Mouse (Mus musculus) thymus, adult 2 months (tissue): ENCODE measurements at regions not wholly inside any gene's neighbourhood (a gene's known extent, or its start where the extent isn't known, plus 50 kb on each side); places are given as distances from the start of the nearest gene placed in this dataset.

Experiments used
- CTCF ChIP-seq: fragments of 200-500 bp; IDR thresholded peaks from 2 replicates; pipeline ENCODE4 v1.5.1; 2012; ENCODE audit warnings: mild to moderate bottlenecking, control low read depth, low read length, moderate library complexity, borderline replicate concordance; ENCODE audit not compliant: control insufficient read depth, poor library complexity, insufficient read depth; ENCODE audit errors: extremely low read depth
- POLR2A ChIP-seq: fragments of 200-500 bp; IDR thresholded peaks from 2 replicates; pipeline ENCODE4 v1.6.1; 2012; ENCODE audit warnings: mild to moderate bottlenecking, low read length, control low read depth, moderate library complexity; ENCODE audit not compliant: control insufficient read depth, poor library complexity, insufficient read depth; ENCODE audit errors: extremely low read depth

- TF ChIP-seq CTCF (no peak), POLR2A (no peak)
These were observed 436.8 kb downstream of the Cdh26 start for GRCm38 (mm10) chr2:178867086-178867485.
